Mouse (Mus musculus) cortical plate, adult 2 months (tissue): ENCODE data around the gene Arid1b.

ENCODE experiments used
- CTCF ChIP-seq: fragments of 200-500 bp; IDR thresholded peaks from 2 replicates; pipeline ENCODE4 v1.5.1; 2011; ENCODE audit warnings: mild to moderate bottlenecking, control low read depth, low read length; ENCODE audit not compliant: insufficient read depth; ENCODE audit errors: extremely low read depth
- POLR2A ChIP-seq: fragments of 200-500 bp; IDR thresholded peaks from 2 replicates; pipeline ENCODE4 v1.6.1; 2011; ENCODE audit warnings: mild to moderate bottlenecking, low read length, control low read depth; ENCODE audit not compliant: insufficient read depth; ENCODE audit errors: extremely low read depth

GRCm38 (mm10) chr17:5277137-5277871 is 283.2 kb downstream of the Arid1b start:
- TF ChIP-seq POLR2A (no peak), CTCF (no peak)
